Mouse (Mus musculus) midbrain, postnatal 0 days (tissue): ENCODE measurements at regions not wholly inside any gene's neighbourhood (a gene's known extent, or its start where the extent isn't known, plus 50 kb on each side); places are given as distances from the start of the nearest gene placed in this dataset.

Source experiments
- ATAC-seq: fragments of 200-750 bp; cut with Nextera tagmentation; 2 replicates; pipeline ENCODE4 v1.8.0; 2017; ENCODE audit warnings: moderate number of reproducible peaks, mild to moderate bottlenecking, moderate TSS enrichment, moderate library complexity; ENCODE audit not compliant: low FRiP score
- DNase-seq: peaks from one replicate; pipeline ENCODE4 v3.0.0-alpha.2; 2015; ENCODE audit warnings: low spot score
- H3K27ac ChIP-seq: fragments of 300-500 bp; sonication (generic); 2 replicates; pipeline ENCODE4 v1.5.1; 2014; ENCODE audit warnings: low read depth, mild to moderate bottlenecking, low read length, mixed read lengths
- H3K27me3 ChIP-seq: fragments of 300-500 bp; sonication (generic); 2 replicates; pipeline ENCODE4 v1.6.1; 2014; ENCODE audit warnings: low read length, control low read depth, mixed read lengths; ENCODE audit not compliant: insufficient read depth
- H3K36me3 ChIP-seq: fragments of 300-500 bp; sonication (generic); 2 replicates; pipeline ENCODE4 v1.6.1; 2014; ENCODE audit warnings: low read length, control low read depth, mixed read lengths; ENCODE audit not compliant: insufficient read depth
- H3K4me1 ChIP-seq: fragments of 300-500 bp; sonication (generic); 2 replicates; pipeline ENCODE4 v1.6.1; 2014; ENCODE audit warnings: mild to moderate bottlenecking, control low read depth, antibody characterized with exemption, low read length, mixed read lengths; ENCODE audit not compliant: insufficient read depth
- H3K4me2 ChIP-seq: fragments of 300-500 bp; sonication (generic); 2 replicates; pipeline ENCODE4 v1.6.1; 2014; ENCODE audit warnings: low read depth, mild to moderate bottlenecking, low read length, mixed read lengths; ENCODE audit not compliant: poor library complexity, severe bottlenecking
- H3K4me3 ChIP-seq: fragments of 300-500 bp; sonication (generic); 2 replicates; pipeline ENCODE4 v1.5.1; 2014; ENCODE audit warnings: low read depth, mild to moderate bottlenecking, low read length, moderate library complexity
- H3K9ac ChIP-seq: fragments of 300-500 bp; sonication (generic); replicated peaks from 2 replicates; pipeline ENCODE4 v1.6.1; 2014; ENCODE audit warnings: mild to moderate bottlenecking, low read length, moderate library complexity, mixed read lengths; ENCODE audit not compliant: poor library complexity, severe bottlenecking
- H3K9me3 ChIP-seq: fragments of 300-500 bp; sonication (generic); 2 replicates; pipeline ENCODE4 v1.6.1; 2016; ENCODE audit warnings: low read length, control low read depth
- CTCF ChIP-seq: IDR thresholded peaks from 2 replicates; pipeline ENCODE4 v1.5.1; 2016; ENCODE audit warnings: antibody characterized with exemption, mild to moderate bottlenecking
- WGBS: fragments of 180-500 bp; shearing (Covaris S2); extraction: QIAGEN DNeasy Blood & Tissue Kit; methylation state at CpG from one replicate; pipeline ENCODE4 v1.1.7; 2014; 5-methylcytosine and 5-hydroxymethylcytosine counted together

- Histone ChIP-seq H3K4me1 (no peaks in the 10 kb centered on the region), H3K27ac (no peak overlapping the region), H3K9me3 (no peaks in the 10 kb centered on the region), H3K4me3 (no peak overlapping the region), H3K36me3 (no peaks in the 10 kb centered on the region), H3K4me2 (no peak overlapping the region), H3K9ac (no peak overlapping the region), H3K27me3 (no peaks in the 10 kb centered on the region)
- ATAC-seq, result no peak
- no peak for TF ChIP-seq CTCF
- 83% methylated on average over 1 of the region's 1 CpGs for WGBS
- no peak for DNase-seq
Measured at GRCm38 (mm10) chr10:44615586-44615985, 87.3 kb upstream of the Prdm1 start.

- H3K4me2 ChIP-seq, result no peak overlapping the region
Measured at GRCm38 (mm10) chr10:44612571-44612970, 84.3 kb upstream of the Prdm1 start.

GRCm38 (mm10) chr10:44611399-44611798 is 83.1 kb upstream of the Prdm1 start:
- 90% methylated on average over 5 of the region's 5 CpGs for WGBS
- no peak for TF ChIP-seq CTCF
- Histone ChIP-seq H3K4me2 (no peak overlapping the region), H3K4me1 (no peaks in the 10 kb centered on the region), H3K9me3 (no peaks in the 10 kb centered on the region), H3K4me3 (no peak overlapping the region), H3K27ac (no peak overlapping the region), H3K36me3 (no peaks in the 10 kb centered on the region), H3K9ac (no peak overlapping the region), H3K27me3 (no peaks in the 10 kb centered on the region)
- DNase-seq (no peak), ATAC-seq (no peak)

More at GRCm38 (mm10) chr10:44612571-44612970, 84.3 kb upstream of the Prdm1 start:
- Histone ChIP-seq H3K9me3 (no peaks in the 10 kb centered on the region), H3K4me1 (no peaks in the 10 kb centered on the region), H3K27me3 (no peaks in the 10 kb centered on the region), H3K27ac (no peak overlapping the region), H3K4me3 (no peak overlapping the region), H3K36me3 (no peaks in the 10 kb centered on the region), H3K9ac (no peak overlapping the region)
- no peak for DNase-seq
- TF ChIP-seq CTCF, result no peak
- WGBS, result 92% methylated on average over 7 of the region's 7 CpGs
- ATAC-seq, result no peak

GRCm38 (mm10) chr10:44609187-44609586 is 80.9 kb upstream of the Prdm1 start:
- Histone ChIP-seq H3K9ac (no peak overlapping the region), H3K27me3 (no peaks in the 10 kb centered on the region), H3K9me3 (no peaks in the 10 kb centered on the region), H3K4me1 (no peaks in the 10 kb centered on the region), H3K36me3 (no peaks in the 10 kb centered on the region), H3K4me2 (no peak overlapping the region), H3K4me3 (no peak overlapping the region), H3K27ac (no peak overlapping the region)
- 87% methylated on average over 6 of the region's 6 CpGs for WGBS
- no peak for TF ChIP-seq CTCF
- DNase-seq (no peak), ATAC-seq (no peak)

- no peak overlapping the region for H3K4me2 ChIP-seq
- H3K9ac ChIP-seq, result no peak overlapping the region
- no peak for DNase-seq
- H3K4me3 ChIP-seq, result no peak overlapping the region
- no peaks in the 10 kb centered on the region for H3K36me3 ChIP-seq
- ATAC-seq, result no peak
- H3K27ac ChIP-seq, result no peak overlapping the region
- TF ChIP-seq CTCF, result no peak
- no peaks in the 10 kb centered on the region for H3K27me3 ChIP-seq
- no peaks in the 10 kb centered on the region for H3K9me3 ChIP-seq
- WGBS, result 75% methylated on average over 5 of the region's 5 CpGs
- H3K4me1 ChIP-seq, result no peaks in the 10 kb centered on the region
Measured at GRCm38 (mm10) chr10:44607334-44607851, 79.1 kb upstream of the Prdm1 start.

GRCm38 (mm10) chr10:44604512-44604911 is 76.2 kb upstream of the Prdm1 start:
- Histone ChIP-seq H3K4me2 (no peak overlapping the region), H3K4me1 (no peaks in the 10 kb centered on the region), H3K27ac (no peak overlapping the region), H3K4me3 (no peak overlapping the region), H3K9ac (no peak overlapping the region), H3K36me3 (no peaks in the 10 kb centered on the region), H3K9me3 (no peaks in the 10 kb centered on the region), H3K27me3 (no peaks in the 10 kb centered on the region)
- TF ChIP-seq CTCF, result no peak
- no peak for ATAC-seq
- WGBS, result 92% methylated on average over 11 of the region's 11 CpGs
- DNase-seq, result no peak
